Mouse (Mus musculus) liver, postnatal 0 days (tissue): ENCODE measurements around the gene Lmnb2. TPM values are rescaled to one million over a fixed set of nuclear protein-coding genes. Genes with fewer than 3 reads are reported as not detected.
A peak's percentile ranks its signal among the peaks of the same experiment; 100 is the strongest.

ENCODE experiments used
- ATAC-seq: fragments of 200-750 bp; cut with Nextera tagmentation; 2 replicates; pipeline ENCODE4 v1.8.0; 2017; ENCODE audit warnings: mild to moderate bottlenecking, moderate library complexity
- DNase-seq: peaks from one replicate; pipeline ENCODE4 v3.0.0-alpha.2; 2016
- H3K27ac ChIP-seq: fragments of 300-500 bp; sonication (generic); 2 replicates; pipeline ENCODE4 v1.5.1; 2014; ENCODE audit warnings: antibody characterized with exemption, moderate library complexity, mild to moderate bottlenecking, low read depth
- H3K27me3 ChIP-seq: fragments of 300-500 bp; sonication (generic); 2 replicates; pipeline ENCODE4 v1.6.1; 2014; ENCODE audit warnings: low read length, control low read depth, mixed read lengths; ENCODE audit not compliant: insufficient read depth
- H3K36me3 ChIP-seq: fragments of 300-500 bp; sonication (generic); replicated peaks from 2 replicates; pipeline ENCODE4 v1.6.1; 2014; ENCODE audit warnings: mild to moderate bottlenecking, control low read depth, low read length, moderate library complexity, mixed read lengths; ENCODE audit not compliant: insufficient read depth
- H3K4me1 ChIP-seq: fragments of 300-500 bp; sonication (generic); 2 replicates; pipeline ENCODE4 v1.6.1; 2014; ENCODE audit warnings: antibody characterized with exemption, mild to moderate bottlenecking, control low read depth; ENCODE audit not compliant: insufficient read depth
- H3K4me2 ChIP-seq: fragments of 300-500 bp; sonication (generic); 2 replicates; pipeline ENCODE4 v1.6.1; 2014; ENCODE audit warnings: low read depth, mild to moderate bottlenecking, low read length, moderate library complexity, mixed read lengths
- H3K4me3 ChIP-seq: fragments of 300-500 bp; sonication (generic); 2 replicates; pipeline ENCODE4 v1.5.1; 2014; ENCODE audit warnings: low read depth, low read length
- H3K9ac ChIP-seq: fragments of 300-500 bp; sonication (generic); replicated peaks from 2 replicates; pipeline ENCODE4 v1.6.1; 2014; ENCODE audit warnings: mild to moderate bottlenecking, moderate library complexity
- H3K9me3 ChIP-seq: fragments of 300-500 bp; sonication (generic); 2 replicates; pipeline ENCODE4 v1.6.1; 2016; ENCODE audit warnings: mild to moderate bottlenecking, control low read depth, low read length, mixed read lengths
- CTCF ChIP-seq: sonication (generic); IDR thresholded peaks from 2 replicates; pipeline ENCODE4 v1.5.1; 2016; ENCODE audit warnings: antibody characterized with exemption, low read depth
- EP300 ChIP-seq: IDR thresholded peaks from 2 replicates; pipeline ENCODE4 v1.6.1; 2016; ENCODE audit warnings: antibody characterized with exemption, low read depth, mild to moderate bottlenecking
- WGBS: fragments of 180-500 bp; shearing (Covaris S2); extraction: QIAGEN DNeasy Blood & Tissue Kit; methylation state at CpG from one replicate; pipeline ENCODE4 v1.1.7; 2014; ENCODE audit not compliant: insufficient replicate concordance; 5-methylcytosine and 5-hydroxymethylcytosine counted together
- polyA plus RNA-seq: library from polyadenylated mRNA; unstranded; fragments of >200 nt; fragmentation: Nextera tagmentation; extraction: Ambion mirVana; gene quantifications from 2 replicates; pipeline ENCODE4 v1.2.1, GENCODE M21; 2015

Gene Lmnb2
- polyA plus RNA-seq, 1 experiment from 2014 or later: 6.5 TPM

- 83% methylated on average over 5 of the region's 5 CpGs for whole genome bisulfite sequencing
- Histone ChIP-seq H3K4me3 (no peak overlapping the region), H3K4me2 (no peak overlapping the region), H3K9ac (no peak overlapping the region), H3K9me3 (no peaks in the 10 kb centered on the region), H3K27me3 (no peaks in the 10 kb centered on the region), H3K27ac (peak overlapping the region; percentile 39; the same call in 1 of the 2 replicates), H3K4me1 (peaks cover 14% of the 10 kb centered on the region), H3K36me3 (peaks cover 62% of the 10 kb centered on the region)
- TF ChIP-seq EP300: no peak
- TF ChIP-seq CTCF: no peak
- DNase-seq (no peak), ATAC-seq (no peak)
These were observed 55.7 kb downstream of the Lmnb2 start for GRCm38 (mm10) chr10:80862305-80862704.

DNA sequence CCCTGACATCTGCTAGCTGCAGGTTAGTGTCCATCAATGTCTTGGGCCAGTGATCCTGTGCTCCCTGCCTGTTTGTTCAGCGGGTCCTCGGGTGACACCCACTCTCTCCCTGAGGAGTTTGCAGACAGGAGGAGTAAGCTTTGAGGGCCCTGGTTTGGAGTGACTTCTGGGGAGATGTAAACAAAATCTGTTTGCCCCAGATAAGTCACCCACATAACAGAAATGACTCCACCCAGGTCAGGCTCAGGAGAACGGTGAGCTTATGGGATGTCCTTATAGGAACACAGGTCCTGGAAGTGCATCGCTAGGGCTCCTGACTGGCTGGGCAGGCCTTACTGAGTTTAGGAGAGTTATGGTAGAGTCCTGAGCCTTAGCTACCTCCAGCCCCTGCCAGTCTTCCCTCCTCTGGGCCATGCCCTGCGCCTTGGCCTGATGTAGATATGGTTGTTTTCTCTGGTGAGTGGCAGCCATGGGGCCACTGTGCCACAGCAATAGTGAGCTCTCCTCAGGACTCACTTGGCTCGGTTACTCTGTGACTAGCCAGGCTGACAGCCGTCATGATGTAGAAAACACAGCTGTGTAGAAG is 59.6 kb downstream of the Lmnb2 start:
- DNase-seq (peak; percentile 72), ATAC-seq (peak; percentile 83)
- peaks cover 38% of the 10 kb centered on the region for H3K4me1 ChIP-seq
- TF ChIP-seq EP300 (peak; percentile 97), CTCF (no peak)
- peaks cover 28% of the 10 kb centered on the region for H3K36me3 ChIP-seq
- peak overlapping the region; percentile 86 for H3K9ac ChIP-seq
- H3K4me3 ChIP-seq: peak overlapping the region; percentile 90
- H3K27ac ChIP-seq: peak overlapping the region; percentile 98
- H3K4me2 ChIP-seq: peak overlapping the region; percentile 98
- H3K27me3 ChIP-seq: no peaks in the 10 kb centered on the region
- no peaks in the 10 kb centered on the region for H3K9me3 ChIP-seq
- 50% methylated on average over 7 of the region's 7 CpGs for WGBS

- H3K4me3 ChIP-seq: peak overlapping the region; percentile 90
- no peaks in the 10 kb centered on the region for H3K9me3 ChIP-seq
- H3K4me1 ChIP-seq: peaks cover 38% of the 10 kb centered on the region
- no peaks in the 10 kb centered on the region for H3K27me3 ChIP-seq
- H3K27ac ChIP-seq: peak overlapping the region; percentile 98
- ATAC-seq (peak; percentile 62), DNase-seq (peak; percentile 54)
- TF ChIP-seq CTCF (no peak), EP300 (no peak)
- WGBS: 69% methylated on average over 3 of the region's 3 CpGs
- H3K36me3 ChIP-seq: peaks cover 25% of the 10 kb centered on the region
- H3K9ac ChIP-seq: peak overlapping the region; percentile 86
- peak overlapping the region; percentile 98 for H3K4me2 ChIP-seq
These were observed 60.2 kb downstream of the Lmnb2 start for GRCm38 (mm10) chr10:80857848-80858247.

- WGBS: 59% methylated on average over 8 of the region's 8 CpGs
- Histone ChIP-seq H3K27ac (peak overlapping the region; percentile 98), H3K4me3 (peak overlapping the region; percentile 90), H3K4me2 (peak overlapping the region; percentile 98), H3K36me3 (peaks cover 22% of the 10 kb centered on the region), H3K9ac (peak overlapping the region; percentile 86), H3K27me3 (no peaks in the 10 kb centered on the region), H3K4me1 (peaks cover 35% of the 10 kb centered on the region), H3K9me3 (no peaks in the 10 kb centered on the region)
- no peak for ATAC-seq
- no peak for TF ChIP-seq CTCF
- TF ChIP-seq EP300: no peak
- no peak for DNase-seq
These were observed 60.7 kb downstream of the Lmnb2 start for GRCm38 (mm10) chr10:80857386-80857785.

- Histone ChIP-seq H3K27ac (peak overlapping the region; percentile 98), H3K36me3 (peaks cover 19% of the 10 kb centered on the region), H3K9me3 (no peaks in the 10 kb centered on the region), H3K27me3 (no peaks in the 10 kb centered on the region), H3K4me3 (peak overlapping the region; percentile 90), H3K9ac (peak overlapping the region; percentile 86), H3K4me1 (peaks cover 35% of the 10 kb centered on the region), H3K4me2 (peak overlapping the region; percentile 98)
- peak; percentile 2; the same call in 1 of the 2 replicates for ATAC-seq
- WGBS: 61% methylated on average over 5 of the region's 5 CpGs
- TF ChIP-seq CTCF (no peak), EP300 (peak; percentile 46; the same call in 1 of the 2 replicates)
- DNase-seq: peak; percentile 55
These were observed 61.1 kb downstream of the Lmnb2 start for GRCm38 (mm10) chr10:80856908-80857307.

DNA sequence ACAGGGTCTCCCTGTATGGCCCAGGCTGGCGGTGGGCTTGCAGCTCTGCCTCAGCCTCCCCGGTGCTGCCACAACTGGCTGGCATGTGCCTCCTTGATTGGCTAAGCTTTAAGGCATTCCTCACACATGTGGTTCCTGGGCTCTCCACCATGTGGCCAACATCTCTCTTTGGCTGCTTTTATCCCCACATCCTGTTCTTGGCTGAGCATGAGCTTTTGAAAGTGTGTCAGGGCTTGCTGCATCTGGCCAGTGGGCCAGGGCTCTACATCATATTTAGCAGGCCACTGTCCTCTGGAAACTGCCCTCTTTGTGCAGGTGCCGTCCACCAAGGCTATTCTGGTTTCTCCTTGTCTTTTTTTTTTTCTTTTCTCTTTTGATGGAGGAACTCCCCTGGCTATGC is 61.8 kb downstream of the Lmnb2 start:
- Histone ChIP-seq H3K9ac (peak overlapping the region; percentile 86), H3K4me3 (peak overlapping the region; percentile 90), H3K4me2 (peak overlapping the region; percentile 98), H3K4me1 (peaks cover 35% of the 10 kb centered on the region), H3K9me3 (no peaks in the 10 kb centered on the region), H3K27ac (peak overlapping the region; percentile 98), H3K36me3 (peaks cover 19% of the 10 kb centered on the region), H3K27me3 (no peaks in the 10 kb centered on the region)
- WGBS: 53% methylated on average over 3 of the region's 3 CpGs
- TF ChIP-seq CTCF (peak; percentile 43), EP300 (0 out of 2 replicates have a peak, but pooled peaks have one; percentile 28)
- peak; percentile 42 for DNase-seq
- no peak for ATAC-seq
